Mouse (Mus musculus) testis, adult 2 months (tissue): Measurements from ENCODE around the gene Cpne5.

Experiments
- CTCF ChIP-seq: fragments of 200-500 bp; IDR thresholded peaks from 2 replicates; pipeline ENCODE4 v1.5.1; 2012; ENCODE audit warnings: low read depth, mild to moderate bottlenecking, inconsistent platforms, low read length, moderate library complexity; ENCODE audit not compliant: control insufficient read depth, insufficient read depth, insufficient replicate concordance
- POLR2A ChIP-seq: fragments of 200-500 bp; IDR thresholded peaks from 2 replicates; pipeline ENCODE4 v1.6.1; 2012; ENCODE audit warnings: low read depth, mild to moderate bottlenecking, inconsistent platforms, low read length, moderate library complexity; ENCODE audit not compliant: control insufficient read depth

GRCm38 (mm10) chr17:29238421-29238945, 516 bp upstream of the Cpne5 start:
- no peak for TF ChIP-seq CTCF
- no peak for TF ChIP-seq POLR2A
